Mouse (Mus musculus) lung, postnatal 25 days (tissue): ENCODE data around the gene Eme1.
A peak's percentile ranks its signal among the peaks of the same experiment; 100 is the strongest.
"Not testable (repeated sequence)": the region's sequence is repeated elsewhere in the genome, so short reads cannot be mapped to it uniquely, and the experiment has no call there.

Experiments used
- DNase-seq: peaks from one replicate; pipeline ENCODE4 v3.0.0; 2022; ENCODE audit warnings: low spot score

Gene Eme1

DNA sequence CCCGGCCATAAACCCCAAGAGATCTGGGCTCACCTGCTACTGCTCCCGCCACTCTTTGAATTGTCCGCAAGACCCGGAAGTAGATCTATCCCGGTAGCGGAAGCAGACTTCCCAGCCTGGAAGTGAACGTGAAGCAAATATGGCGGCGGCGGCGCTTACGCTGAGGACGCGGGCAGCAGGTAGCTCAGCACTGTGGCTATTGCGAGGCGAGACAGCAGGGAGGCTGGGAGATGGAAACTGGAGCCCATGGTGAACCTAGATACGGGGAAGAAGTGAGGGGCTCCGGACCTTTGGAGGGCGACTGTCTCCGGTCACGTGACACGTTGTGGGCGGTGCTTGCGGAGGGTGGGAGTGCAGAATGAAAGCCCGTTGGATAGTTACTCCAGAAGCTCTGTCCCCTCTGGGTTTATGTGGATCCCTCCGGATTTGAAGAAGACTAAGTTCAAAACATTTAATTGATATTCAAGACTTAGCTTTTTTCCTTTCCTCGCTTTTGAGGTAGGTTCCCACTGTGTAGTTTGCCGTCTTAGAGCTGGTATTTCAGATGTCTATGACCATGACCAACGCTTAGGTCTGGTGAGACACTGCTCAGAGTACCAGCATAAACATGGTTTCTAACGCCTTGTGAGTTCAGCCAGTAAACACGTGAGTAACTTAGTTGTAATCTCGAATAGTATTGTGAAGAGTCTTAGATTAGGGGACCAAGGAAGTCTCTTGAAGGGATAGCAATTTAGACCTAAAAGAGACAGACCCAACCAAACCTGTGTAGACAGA is at the start of gene Eme1, which contains the start of gene Mrpl27:
TSS of gene Eme1 (minus strand) at position 302 of the 774 bp plus-strand sequence.
TSS of gene Mrpl27 (plus strand) at position 105 of the 774 bp plus-strand sequence.
- DNase-seq: peak; percentile 88

DNA sequence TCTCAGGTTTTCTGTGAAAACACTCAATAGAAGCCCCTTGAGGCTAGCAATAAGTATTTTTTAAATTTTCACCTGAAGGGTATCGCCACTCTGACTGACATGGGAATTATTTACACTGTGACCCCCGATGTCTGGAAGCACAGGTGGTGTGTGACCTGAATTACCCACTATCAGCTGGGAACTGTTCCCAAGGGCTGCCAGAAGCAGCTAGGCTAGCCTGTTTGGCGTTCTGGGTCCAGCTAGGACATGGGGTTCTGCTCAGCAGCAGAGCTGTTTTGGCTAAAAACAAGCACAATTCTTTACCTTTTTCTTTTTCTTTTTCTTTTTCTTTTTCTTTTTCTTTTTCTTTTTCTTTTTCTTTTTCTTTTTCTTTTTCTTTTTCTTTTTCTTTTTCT is 48.4 kb upstream of the Eme1 start:
- DNase-seq: no peak

DNA sequence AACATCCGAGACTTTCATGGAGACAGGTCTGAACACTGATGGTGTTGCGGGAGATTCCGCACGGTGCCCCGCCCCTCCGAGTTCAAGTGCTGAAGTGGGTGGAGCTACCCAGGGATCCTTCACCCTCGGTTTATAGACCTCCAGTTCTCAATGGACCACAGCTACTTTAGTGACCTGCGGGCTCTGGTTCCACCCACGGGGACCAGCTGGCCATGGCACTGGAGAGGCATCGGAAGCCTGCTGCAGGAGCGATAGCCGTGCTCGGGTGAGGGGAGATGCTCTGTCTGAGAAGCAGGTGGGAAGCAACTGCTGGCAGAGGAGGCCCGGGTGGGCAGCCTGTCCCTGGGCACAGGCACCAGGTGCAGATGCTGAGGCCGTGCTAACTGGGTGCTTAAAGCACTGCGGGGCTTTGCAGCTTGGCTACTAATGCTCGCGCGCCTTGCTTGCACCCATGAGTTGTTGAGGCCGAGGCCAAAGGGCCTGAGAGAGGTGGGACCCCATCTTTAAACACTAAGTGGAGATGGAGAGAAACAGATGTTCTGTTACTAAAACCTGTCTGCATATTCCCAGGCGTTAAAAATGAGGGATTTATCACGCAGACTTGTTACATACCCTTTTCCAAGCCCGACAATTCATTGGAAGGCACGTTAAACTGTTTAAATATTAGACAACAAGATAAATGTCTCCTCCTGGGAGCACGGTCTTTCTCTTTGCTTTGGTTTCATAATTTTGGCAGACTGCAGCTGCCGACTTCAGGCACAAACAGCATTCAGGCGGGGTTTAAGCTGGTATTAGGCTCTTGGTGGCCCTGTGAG is 47.8 kb upstream of the Eme1 start:
- DNase-seq: no peak

DNA sequence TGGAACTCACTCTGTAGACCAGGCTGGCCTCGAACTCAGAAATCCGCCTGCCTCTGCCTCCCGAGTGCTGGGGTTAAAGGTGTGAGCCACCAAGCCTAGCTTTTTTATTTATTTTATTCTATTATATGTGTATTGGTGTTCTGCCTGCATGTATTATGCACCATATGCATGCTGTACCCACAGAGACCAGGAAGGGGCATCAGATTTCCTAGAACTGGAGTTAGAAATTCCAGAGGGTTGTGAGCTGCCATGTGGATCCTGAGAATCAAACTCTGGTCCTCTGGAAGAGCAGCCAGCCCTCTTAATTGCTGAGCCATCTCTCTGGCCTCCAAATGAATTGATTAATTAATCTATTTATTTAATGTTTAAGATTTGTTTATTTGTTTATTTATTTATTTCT is 45.6 kb upstream of the Eme1 start:
- DNase-seq: no peak

DNA sequence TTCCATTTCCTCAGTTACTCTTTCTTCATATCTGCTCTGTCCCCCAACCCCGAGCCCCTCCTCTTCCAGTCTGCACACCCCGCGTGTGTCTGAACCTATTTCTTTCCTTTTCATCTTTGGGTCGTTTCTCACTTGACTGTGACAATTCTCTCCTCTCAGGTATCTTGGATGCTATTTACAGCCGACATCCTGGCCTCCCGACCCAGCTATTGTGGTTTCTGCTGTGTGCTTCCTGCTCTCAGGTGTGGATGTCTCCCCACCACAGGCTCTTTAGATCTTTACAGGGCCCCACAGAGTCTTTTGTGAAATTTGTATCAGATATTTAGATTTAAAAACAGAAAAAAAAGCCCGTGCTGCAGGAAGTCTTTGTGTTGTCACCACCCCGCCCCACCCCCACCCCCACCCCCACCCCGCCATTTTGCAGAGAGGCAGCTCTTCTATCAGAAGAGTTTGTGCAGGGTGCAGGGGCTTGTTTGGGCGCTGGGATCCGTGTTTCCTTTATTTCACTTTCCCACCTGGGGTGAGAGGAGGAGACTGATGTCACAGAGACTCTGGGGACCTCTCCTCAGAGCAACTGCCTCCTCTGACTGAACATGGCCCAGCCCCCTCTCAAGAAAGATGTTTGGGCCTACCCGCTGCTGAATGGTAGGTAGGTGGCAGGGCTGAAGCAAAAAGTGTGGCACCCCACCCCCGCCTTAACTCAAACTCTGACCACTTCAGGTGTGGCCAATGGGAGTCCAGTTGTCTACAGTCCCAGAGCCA is 44.1 kb upstream of the Eme1 start:
- DNase-seq: no peak

DNA sequence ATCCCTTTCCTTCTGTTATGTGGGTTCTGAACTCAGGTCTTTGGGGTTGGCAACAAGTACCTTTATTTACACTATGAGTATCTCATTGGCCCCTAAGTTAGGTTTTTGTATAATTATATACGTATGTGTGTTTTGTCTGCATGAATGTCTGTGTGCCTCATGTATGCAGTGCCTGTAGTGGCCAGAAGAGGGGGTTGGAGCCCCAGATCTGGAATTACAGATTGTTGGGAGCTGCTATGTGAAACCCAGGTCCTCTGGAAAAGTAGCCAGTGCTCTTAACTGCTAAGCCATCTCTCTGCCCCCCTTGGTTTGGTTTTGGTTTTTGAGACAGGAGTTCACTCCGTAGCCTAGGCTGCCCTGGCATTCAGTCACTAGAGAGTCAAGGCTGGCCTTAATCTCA is 43.4 kb upstream of the Eme1 start:
- DNase-seq: no peak

DNA sequence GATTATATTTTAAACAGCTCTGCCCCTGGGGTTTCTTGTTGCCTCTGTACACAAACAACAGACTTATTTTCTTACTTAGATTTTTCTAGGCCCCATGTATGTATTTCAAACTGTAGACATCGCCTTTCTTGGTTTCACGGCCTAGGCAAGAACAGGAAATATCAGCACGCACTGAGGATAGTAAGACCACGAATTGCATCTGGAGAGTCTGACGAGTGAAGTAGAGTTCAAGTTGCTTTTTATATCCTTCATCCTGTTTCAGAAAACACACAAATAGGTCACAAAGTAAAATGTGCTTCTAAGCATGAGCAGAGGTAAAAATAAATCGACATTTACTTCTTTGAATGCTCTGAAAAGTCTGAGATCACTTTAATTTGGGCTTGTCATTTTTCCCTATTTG is 41.7 kb upstream of the Eme1 start:
- DNase-seq: no peak

DNA sequence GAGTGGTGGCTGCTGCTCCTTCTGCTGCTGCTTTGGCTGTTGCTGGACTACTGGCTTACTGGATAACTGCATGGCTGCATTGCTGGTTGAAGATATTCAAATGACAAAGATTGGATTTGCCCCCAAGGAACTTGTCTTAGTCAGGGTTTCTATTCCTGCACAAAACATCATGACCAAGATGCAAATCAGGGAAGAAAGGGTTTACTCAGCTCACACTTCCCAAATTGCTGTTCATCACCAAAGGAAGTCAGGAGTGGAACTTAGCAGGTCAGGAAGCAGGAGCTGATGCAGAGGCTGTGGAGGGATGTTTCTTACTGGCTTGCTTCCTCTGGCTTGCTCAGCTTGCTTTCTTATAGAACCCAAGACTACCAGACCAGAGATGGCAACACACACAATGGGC is 38.7 kb upstream of the Eme1 start:
- not testable (repeated sequence) for DNase-seq

DNA sequence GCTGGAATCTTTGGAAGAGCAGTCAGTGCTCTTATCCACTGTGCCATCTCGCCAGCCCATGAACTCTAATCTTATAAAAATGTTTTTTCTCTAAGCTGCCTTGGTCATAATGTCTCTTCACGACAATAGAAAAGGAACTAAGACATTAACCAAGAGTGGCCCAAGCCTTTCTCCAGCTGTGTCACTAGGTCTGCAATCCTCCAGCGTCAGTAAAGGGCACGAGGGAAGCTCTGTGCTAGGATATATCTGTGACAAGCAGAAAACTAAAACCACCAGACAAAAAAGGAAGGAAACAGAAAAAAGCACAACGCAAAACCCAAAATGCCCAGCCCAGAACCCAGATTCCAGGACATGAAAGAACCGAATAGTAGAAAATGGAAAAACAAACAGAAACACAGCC is 33.4 kb upstream of the Eme1 start:
- no peak for DNase-seq

DNA sequence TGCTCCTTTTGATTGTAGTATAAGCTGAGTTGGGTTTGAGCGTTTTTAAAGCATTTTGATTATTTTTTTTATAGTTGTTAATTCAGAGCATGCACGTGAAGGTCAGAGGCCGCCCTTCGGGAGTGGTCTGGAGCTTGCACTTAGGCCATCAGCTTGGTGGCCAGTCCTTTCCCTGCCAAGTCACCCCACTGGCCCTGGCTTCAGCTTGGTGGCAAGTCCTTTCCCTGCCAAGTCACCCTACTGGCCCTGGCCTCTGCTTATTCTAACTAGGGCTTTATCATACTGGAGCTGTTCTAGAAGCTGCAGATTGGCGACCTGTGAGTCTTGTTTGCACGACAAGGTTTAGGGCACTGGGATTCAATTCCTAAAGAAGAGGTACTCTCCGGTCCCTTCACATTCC is 28.7 kb upstream of the Eme1 start:
- no peak for DNase-seq

DNA sequence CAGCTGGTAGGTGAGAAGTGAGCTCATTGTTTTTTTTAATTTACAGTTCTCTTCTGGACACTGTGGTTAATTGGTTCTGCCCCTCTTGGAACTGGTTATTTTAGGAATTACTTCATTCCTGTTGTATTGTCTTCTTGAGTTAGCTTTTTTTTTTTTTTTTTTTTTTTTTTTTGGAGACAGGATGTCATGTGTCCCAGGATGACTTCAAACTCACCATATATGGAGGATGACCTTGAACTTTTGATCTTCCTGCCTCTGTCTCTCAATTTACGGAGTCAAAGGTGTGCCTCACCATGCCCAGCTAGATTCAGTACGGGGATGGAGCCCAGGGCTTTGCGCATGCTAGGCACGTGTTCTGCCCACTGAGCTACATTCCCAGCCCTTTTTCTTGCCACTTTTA is 27.9 kb upstream of the Eme1 start:
- no peak for DNase-seq

DNA sequence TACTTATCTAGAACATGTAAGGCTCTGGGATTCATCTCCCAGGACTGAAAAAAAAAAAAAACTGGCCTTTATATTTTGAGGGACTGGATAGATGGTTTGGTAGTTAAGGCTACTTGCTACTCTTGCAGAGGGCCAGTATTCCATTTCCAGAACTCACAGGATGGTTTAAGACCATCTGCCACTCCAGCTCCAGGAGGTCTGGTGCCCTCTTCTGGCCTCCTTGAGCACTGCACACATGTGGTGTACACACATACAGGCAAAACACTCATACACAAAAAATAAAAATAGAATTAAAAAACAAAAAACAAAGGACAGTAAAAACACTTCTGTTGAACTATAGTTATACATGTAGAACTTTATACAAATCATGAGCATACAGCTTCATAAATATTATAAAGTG is 26.9 kb upstream of the Eme1 start:
- DNase-seq: no peak

DNA sequence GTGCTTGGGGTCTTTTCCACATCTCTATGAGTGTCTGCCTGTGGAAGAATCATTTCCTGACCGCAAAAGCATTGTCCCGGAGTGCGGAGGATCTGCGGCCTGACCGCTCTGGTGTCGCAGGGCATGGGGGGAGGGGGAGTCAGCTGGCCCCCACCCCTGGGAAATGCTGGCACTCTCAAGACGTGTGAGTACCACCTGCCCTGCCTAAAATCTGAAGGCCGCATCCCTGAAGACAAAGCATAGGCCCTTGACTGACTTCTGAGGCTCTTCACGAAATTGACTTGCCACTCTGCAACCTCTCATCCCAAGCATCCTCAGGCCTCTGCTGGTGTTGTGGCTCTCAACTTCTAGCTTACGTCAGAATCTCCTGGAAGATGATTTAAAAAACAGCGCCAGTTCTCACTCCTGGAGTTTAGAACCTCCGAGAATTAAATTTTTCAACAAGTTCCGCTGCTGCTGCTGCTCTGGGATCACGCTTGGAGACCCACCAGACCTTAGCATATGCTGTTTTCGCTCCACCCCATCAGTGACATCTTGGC is 23.9 kb upstream of the Eme1 start:
- DNase-seq: no peak

DNA sequence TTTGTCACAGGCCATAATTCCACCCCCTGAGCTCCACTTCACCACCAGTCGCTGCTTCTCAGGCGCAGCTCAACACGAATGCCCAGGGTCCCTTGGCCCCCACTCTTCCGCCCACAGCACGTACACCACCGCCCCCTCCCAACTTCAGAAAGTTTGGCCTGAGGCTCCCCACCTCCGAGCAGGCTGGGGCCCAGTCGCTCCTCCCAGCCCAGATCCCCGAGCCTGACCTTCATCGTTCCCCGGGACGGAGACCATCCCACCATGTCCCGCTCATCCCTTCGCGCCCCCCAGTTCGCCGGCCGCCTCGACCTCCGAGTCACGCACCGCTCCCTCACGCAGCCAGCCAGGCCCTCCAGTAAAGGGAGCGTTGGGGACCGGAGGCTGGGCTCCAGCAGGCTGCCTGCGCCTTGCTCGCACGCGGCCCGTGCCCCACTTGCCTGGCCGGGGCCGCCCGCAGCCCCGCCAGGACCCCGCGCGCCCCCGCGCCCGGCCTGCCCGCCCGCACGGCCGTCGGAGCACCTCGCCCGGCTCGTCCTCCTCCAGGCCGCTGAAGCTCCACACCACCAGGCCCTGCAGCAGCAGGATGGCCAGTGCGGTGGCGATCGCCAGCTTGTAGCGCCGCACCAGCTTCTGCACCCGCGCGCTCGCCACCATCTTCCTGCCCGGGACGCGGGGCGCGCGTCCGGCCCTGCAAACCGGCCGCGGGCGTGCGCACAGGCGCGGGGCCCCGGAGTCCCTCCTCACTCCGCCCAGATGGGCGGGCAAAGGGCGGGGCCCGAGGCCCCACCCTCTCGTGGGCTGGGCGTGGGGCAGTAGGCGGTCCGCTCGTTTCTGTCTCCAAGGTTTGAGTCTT is 23.2 kb upstream of the Eme1 start, which contains the start of gene Xylt2:
TSS of gene Xylt2 (minus strand) at position 762 of the 853 bp plus-strand sequence.
- DNase-seq: peak; percentile 92

DNA sequence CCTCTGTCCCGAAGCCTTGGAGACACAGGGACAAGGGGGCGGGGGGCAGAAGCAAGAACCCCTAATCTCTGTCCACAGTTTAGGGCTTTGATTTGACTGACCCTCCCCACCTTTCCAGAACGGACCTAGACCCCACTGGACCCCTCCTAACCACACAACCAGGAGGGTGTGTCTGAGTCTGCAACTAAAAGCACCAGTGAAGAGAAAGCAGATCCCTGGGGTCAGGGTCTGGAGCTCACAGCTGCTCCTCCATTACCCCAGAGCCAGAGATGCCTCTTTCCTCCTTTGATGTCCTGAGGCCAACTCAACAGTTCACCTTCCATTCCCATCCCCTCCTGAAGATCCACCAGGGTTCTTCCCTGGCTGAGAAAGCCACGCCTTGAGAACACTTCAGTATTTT is 22.5 kb upstream of the Eme1 start:
- no peak for DNase-seq

DNA sequence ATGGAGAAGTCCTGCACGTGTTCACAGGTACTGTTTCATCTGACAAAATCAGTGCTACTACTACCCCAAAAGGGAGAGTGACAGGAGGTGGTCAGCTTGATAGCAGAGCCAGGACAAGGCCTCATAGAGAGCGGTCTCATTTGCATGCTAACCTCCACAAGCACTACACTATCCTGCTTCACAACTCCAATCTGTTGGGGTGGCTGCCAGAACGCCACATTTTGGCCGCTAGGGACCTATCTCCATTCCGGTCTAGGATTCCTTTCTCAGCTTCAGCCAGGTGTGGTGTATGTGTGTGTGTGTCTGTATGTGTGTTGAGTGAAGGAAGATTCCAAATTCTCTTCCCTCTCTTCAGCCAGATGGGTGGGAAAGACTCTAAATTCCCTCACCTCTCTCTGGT is 21.7 kb upstream of the Eme1 start:
- DNase-seq: no peak

DNA sequence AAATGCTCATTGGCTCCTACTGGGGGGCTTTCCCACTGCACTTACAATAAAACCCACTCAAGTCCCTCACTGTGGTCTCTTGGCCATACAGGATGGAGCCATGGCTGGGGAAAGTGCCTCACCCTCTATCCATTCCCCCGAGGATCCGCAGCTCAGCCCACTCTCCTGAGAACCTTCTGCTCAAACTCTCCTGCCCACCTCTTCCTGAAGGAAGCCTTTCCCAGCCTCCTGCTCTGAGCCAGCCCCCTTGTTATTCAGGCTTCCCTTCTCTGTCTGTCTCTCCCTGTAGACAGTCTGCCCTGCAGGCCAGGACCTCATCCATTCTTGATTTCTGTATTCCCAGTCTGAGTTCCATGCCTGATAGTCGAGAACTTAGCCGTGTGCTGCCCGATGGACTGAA is 21.2 kb upstream of the Eme1 start:
- no peak for DNase-seq

DNA sequence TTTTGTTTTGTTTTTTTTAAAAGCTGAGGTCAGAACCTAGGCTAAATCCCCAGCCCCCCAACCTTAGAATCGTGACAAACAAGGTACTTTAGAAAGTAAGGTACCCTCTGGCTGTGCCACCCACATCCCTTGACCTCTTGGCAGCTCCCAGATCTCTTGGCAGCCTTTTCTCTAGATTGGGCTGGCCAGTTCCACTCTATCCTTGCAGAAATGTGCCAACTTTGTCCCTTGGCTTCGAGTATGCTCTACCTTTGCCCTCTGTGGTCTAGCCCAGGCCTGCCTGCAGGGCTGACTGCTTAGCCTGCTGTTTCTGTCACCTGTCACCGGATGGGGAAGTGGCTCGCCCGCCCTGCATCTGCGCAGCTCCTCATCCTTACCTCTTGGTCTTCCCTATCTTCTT is 11.5 kb upstream of the Eme1 start:
- no peak for DNase-seq

DNA sequence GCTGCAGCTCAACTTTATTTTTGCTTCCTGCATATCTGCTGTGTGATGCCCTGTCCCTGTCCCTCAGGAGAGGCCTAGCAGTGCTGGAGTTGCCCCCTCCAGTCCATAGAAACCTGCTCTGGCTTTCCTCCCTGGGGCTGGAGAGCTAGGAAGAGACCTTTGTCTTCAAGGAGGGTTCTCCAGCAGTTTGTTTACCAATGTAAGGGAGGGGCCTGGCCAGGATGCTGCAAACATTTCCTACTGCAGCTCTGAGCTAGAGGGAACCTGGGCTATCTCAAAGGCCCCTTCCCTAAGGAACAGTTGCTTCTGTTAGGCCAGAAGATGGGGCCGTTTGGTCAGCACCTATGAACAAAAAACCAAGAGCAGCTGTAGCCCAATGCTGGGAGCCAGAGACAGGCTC is 7.6 kb upstream of the Eme1 start:
- DNase-seq: peak; percentile 16

DNA sequence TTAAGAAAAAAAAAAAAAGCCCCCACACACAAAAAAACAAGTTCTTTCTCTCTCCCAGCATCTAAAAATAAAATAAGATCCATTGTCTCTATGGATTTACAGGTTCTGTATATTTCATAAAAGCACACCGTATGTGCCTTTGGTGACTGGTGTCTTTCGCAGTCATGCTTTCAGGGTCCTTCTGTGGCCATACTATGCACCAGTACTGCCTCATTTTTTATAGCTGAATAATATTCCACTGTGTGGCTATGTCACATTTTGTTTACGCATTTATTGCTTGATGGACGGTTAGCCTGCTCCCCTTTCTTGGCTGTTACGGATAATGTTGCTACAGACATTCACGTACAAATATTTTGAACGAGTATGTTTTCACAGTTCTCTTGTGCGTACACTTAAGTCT is 791 bp downstream of the Eme1 start:
- no peak for DNase-seq

DNA sequence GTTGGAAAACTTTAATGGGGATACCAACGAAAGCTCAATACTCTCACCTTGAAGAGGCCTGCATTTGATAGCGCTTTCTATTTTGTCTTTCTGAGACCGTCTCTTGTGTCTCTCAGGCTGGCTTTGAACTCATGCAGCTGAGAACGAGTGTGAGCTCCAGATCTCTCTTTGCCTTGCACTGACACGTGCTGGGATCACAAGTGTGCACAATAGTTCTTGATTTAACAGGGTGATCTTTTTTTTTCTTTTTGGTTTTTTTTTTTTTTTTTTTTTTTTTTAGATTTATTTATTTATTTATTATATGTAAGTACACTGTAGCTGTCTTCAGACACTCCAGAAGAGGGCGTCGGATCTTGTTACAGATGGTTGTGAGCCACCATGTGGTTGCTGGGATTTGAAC is 2.5 kb downstream of the Eme1 start:
- DNase-seq: not testable (repeated sequence)
